Mouse (Mus musculus): ENCODE measurements around the gene Psmd8. TPM values are rescaled to one million over a fixed set of nuclear protein-coding genes. Genes with fewer than 3 reads are reported as not detected.
"Not testable (repeated sequence)": the region's sequence is repeated elsewhere in the genome, so short reads cannot be mapped to it uniquely, and the experiment has no call there.

Gene Psmd8
- polyA plus RNA-seq, 1 experiment = 207 TPM

- TF ChIP-seq POLR2A (IDR thresholded peaks at IDR 0.05; ENCODE audit: borderline replicate concordance, low read depth, low read length) (no peak), CTCF (IDR thresholded peaks at IDR 0.05; ENCODE audit: low read depth, low read length) (no peak)
- H3K4me1 ChIP-seq (ENCODE audit: control insufficient read depth, insufficient read depth, low read length) = peaks cover 12% of the 10 kb centered on the region; the same call in 1 of the 2 replicates
- no peak overlapping the region for H3K4me3 ChIP-seq (ENCODE audit: insufficient read depth, low read length)
- no peak overlapping the region for H3K27ac ChIP-seq (ENCODE audit: insufficient read depth, low read depth, low read length)
Observed at GRCm38 (mm10) chr7:29158264-29158663, 22.2 kb downstream of the Psmd8 start.

- peaks cover 8% of the 10 kb centered on the region; the same call in 1 of the 2 replicates for H3K4me1 ChIP-seq (ENCODE audit: control insufficient read depth, insufficient read depth, low read length)
- peak within 1 kb of the TSS; percentile 50 for H3K27ac ChIP-seq (ENCODE audit: insufficient read depth, low read depth, low read length)
- TF ChIP-seq CTCF (IDR thresholded peaks at IDR 0.05; ENCODE audit: low read depth, low read length) = no peak; the same call in 1 of the 2 replicates
- TF ChIP-seq POLR2A (IDR thresholded peaks at IDR 0.05; ENCODE audit: borderline replicate concordance, low read depth, low read length) = no peak
- H3K4me3 ChIP-seq (ENCODE audit: insufficient read depth, low read length) = peak within 1 kb of the TSS; percentile 86
Observed at GRCm38 (mm10) chr7:29155838-29156782, 24.4 kb downstream of the Psmd8 start, which contains the start of gene Fam98c. Gene Fam98c, minus strand, starts transcription at chr7:29156234.

- Histone ChIP-seq H3K4me1 (ENCODE audit: control insufficient read depth, insufficient read depth, low read length) (peaks cover 8% of the 10 kb centered on the region; the same call in 1 of the 2 replicates), H3K4me3 (ENCODE audit: insufficient read depth, low read length) (peak overlapping the region; percentile 86), H3K27ac (ENCODE audit: insufficient read depth, low read depth, low read length) (peak overlapping the region; percentile 50)
- TF ChIP-seq POLR2A (IDR thresholded peaks at IDR 0.05; ENCODE audit: borderline replicate concordance, low read depth, low read length) = no peak; the same call in 1 of the 2 replicates
- no peak for TF ChIP-seq CTCF (IDR thresholded peaks at IDR 0.05; ENCODE audit: low read depth, low read length)
Observed at GRCm38 (mm10) chr7:29155196-29155837, 25.2 kb downstream of the Psmd8 start.

GRCm38 (mm10) chr7:29154018-29154720 lies 26.3 kb downstream of the Psmd8 start:
- Histone ChIP-seq H3K4me1 (ENCODE audit: control insufficient read depth, insufficient read depth, low read length) (peaks cover 8% of the 10 kb centered on the region; the same call in 1 of the 2 replicates), H3K27ac (ENCODE audit: insufficient read depth, low read depth, low read length) (no peak overlapping the region)

GRCm38 (mm10) chr7:29151486-29151885 lies 29.0 kb downstream of the Psmd8 start:
- Histone ChIP-seq H3K4me3 (ENCODE audit: insufficient read depth, low read length) (no peak overlapping the region), H3K27ac (ENCODE audit: insufficient read depth, low read depth, low read length) (no peak overlapping the region), H3K4me1 (ENCODE audit: control insufficient read depth, insufficient read depth, low read length) (peaks cover 4% of the 10 kb centered on the region; the same call in 1 of the 2 replicates)
- TF ChIP-seq CTCF (IDR thresholded peaks at IDR 0.05; ENCODE audit: low read depth, low read length) = no peak
- no peak for TF ChIP-seq POLR2A (IDR thresholded peaks at IDR 0.05; ENCODE audit: borderline replicate concordance, low read depth, low read length)

More at GRCm38 (mm10) chr7:29154018-29154720, 26.3 kb downstream of the Psmd8 start:
- TF ChIP-seq POLR2A (IDR thresholded peaks at IDR 0.05; ENCODE audit: borderline replicate concordance, low read depth, low read length) (no peak), CTCF (IDR thresholded peaks at IDR 0.05; ENCODE audit: low read depth, low read length) (no peak)
- H3K4me3 ChIP-seq (ENCODE audit: insufficient read depth, low read length) = no peak overlapping the region

GRCm38 (mm10) chr7:29148771-29149170 lies 31.7 kb downstream of the Psmd8 start:
- peaks cover 10% of the 10 kb centered on the region for H3K4me1 ChIP-seq (ENCODE audit: control insufficient read depth, insufficient read depth, low read length)
- H3K27ac ChIP-seq (ENCODE audit: insufficient read depth, low read depth, low read length) = no peak overlapping the region
- no peak overlapping the region for H3K4me3 ChIP-seq (ENCODE audit: insufficient read depth, low read length)
- no peak for TF ChIP-seq POLR2A (IDR thresholded peaks at IDR 0.05; ENCODE audit: borderline replicate concordance, low read depth, low read length)
- TF ChIP-seq CTCF (IDR thresholded peaks at IDR 0.05; ENCODE audit: low read depth, low read length) = no peak

- Histone ChIP-seq H3K27ac (ENCODE audit: insufficient read depth, low read depth, low read length) (no peak overlapping the region), H3K4me1 (ENCODE audit: control insufficient read depth, insufficient read depth, low read length) (peaks cover 13% of the 10 kb centered on the region), H3K4me3 (ENCODE audit: insufficient read depth, low read length) (no peak overlapping the region)
- no peak for TF ChIP-seq CTCF (IDR thresholded peaks at IDR 0.05; ENCODE audit: low read depth, low read length)
- TF ChIP-seq POLR2A (IDR thresholded peaks at IDR 0.05; ENCODE audit: borderline replicate concordance, low read depth, low read length) = no peak
Observed at GRCm38 (mm10) chr7:29146625-29147367, 33.7 kb downstream of the Psmd8 start.

GRCm38 (mm10) chr7:29144006-29144405 lies 36.5 kb downstream of the Psmd8 start:
- TF ChIP-seq CTCF (IDR thresholded peaks at IDR 0.05; ENCODE audit: low read depth, low read length) (no peak), POLR2A (IDR thresholded peaks at IDR 0.05; ENCODE audit: borderline replicate concordance, low read depth, low read length) (no peak)
- peaks cover 13% of the 10 kb centered on the region for H3K4me1 ChIP-seq (ENCODE audit: control insufficient read depth, insufficient read depth, low read length)
- H3K4me3 ChIP-seq (ENCODE audit: insufficient read depth, low read length) = no peak overlapping the region
- no peak overlapping the region for H3K27ac ChIP-seq (ENCODE audit: insufficient read depth, low read depth, low read length)

- Histone ChIP-seq H3K4me1 (ENCODE audit: control insufficient read depth, insufficient read depth, low read length) (peaks cover 14% of the 10 kb centered on the region), H3K4me3 (ENCODE audit: insufficient read depth, low read length) (no peak overlapping the region), H3K27ac (ENCODE audit: insufficient read depth, low read depth, low read length) (no peak overlapping the region)
- TF ChIP-seq CTCF (IDR thresholded peaks at IDR 0.05; ENCODE audit: low read depth, low read length) (no peak), POLR2A (IDR thresholded peaks at IDR 0.05; ENCODE audit: borderline replicate concordance, low read depth, low read length) (no peak)
Observed at GRCm38 (mm10) chr7:29141416-29141815, 39.1 kb downstream of the Psmd8 start.

- peaks cover 20% of the 10 kb centered on the region for H3K4me1 ChIP-seq (ENCODE audit: control insufficient read depth, insufficient read depth, low read length)
- H3K4me3 ChIP-seq (ENCODE audit: insufficient read depth, low read length); H3K27ac ChIP-seq (ENCODE audit: insufficient read depth, low read depth, low read length): not testable (repeated sequence)
Observed at GRCm38 (mm10) chr7:29139237-29139636, 41.3 kb downstream of the Psmd8 start.
